Mouse (Mus musculus): ENCODE measurements around the gene Sptbn1.

Sptbn1 gene

DNA sequence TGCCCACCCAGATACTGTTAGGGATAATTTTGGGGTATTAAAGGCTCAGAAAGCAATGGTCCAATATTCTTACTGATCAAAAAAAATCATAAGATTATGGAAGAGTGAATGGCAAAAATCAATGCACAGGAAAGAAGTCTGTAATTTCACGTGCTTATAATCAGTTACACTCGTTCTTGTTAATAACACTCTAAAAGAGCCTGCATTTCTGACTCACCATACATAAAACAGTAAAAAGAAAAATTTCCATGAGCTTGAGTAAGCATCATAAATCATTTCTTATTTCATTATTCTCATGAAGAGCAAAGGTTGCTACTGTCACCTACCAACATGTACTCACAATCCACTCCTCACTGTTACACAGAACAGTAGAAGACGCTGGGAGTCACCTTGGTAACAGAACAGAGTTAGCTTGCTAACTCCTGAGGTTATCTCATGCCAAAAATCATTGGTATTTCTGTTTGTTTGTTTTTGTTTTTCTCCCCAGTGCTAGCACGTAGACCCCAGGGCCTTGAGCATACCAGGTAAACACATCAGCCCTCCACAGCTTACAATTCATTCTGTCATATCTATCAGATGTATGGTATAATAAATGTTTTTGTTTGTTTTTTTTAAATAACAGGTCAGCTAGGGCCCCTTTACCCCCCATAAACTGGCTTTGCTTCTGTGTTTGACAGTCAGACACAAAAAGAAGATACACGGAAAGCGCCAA is 57.7 kb downstream of the Sptbn1 start:
- no peak for DNase-seq

- DNase-seq: peak; percentile 85
Measured at GRCm38 (mm10) chr11:30209495-30209894, 58.5 kb downstream of the Sptbn1 start.

GRCm38 (mm10) chr11:30204398-30204797 is 63.6 kb downstream of the Sptbn1 start:
- DNase-seq: peak; percentile 72

- no peak for DNase-seq
Measured at GRCm38 (mm10) chr11:30200391-30200790, 67.6 kb downstream of the Sptbn1 start.

- peak; percentile 88 for DNase-seq
Measured at GRCm38 (mm10) chr11:30198091-30198675, 69.8 kb downstream of the Sptbn1 start.

DNA sequence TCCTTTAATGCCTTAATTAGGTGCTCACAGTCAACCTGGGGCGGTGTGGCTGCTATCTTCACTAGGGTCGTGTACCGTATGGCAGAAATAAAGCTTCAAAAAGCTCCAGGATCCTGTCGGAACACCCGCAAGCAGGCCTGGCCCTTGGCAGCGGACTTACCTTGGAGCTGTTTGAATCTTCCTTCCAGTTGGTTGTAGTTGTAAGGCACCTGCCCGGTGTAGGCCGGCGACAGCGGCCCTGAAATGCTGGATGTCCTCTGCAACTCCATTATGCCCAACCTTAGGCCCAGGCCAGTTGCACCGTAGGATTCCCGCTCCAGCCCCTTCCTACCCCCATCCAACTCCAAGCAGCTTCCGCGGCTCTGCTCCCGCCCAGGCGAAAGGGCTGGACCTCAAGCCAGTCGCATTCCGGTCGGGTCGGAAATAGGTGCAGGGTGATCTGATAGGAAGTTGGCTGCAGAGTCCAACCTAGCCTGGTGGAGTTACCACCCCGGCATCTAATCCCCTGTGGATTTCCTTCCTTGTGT is 70.3 kb downstream of the Sptbn1 start:
- no peak for DNase-seq

GRCm38 (mm10) chr11:30196368-30197070 is 71.5 kb downstream of the Sptbn1 start:
- DNase-seq: no peak

DNA sequence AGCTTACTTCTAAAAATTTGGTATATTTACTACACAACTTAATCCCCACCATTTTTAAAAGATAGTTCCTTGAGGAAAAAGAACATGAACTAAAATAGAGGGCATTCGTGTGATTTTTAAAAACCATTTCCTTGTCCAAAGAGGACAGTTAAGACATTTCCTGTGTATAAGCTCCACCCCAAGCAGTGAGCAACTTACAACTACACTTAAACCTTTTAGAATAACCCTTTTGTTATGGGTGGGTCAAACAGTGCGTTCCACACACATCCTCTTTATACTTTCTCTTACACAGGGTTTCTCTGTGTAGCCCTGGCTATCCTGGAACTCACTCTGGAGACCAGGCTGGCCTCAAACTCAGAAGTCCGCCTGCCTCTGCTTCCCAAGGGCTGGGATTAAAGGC is 72.2 kb downstream of the Sptbn1 start:
- DNase-seq: no peak

DNA sequence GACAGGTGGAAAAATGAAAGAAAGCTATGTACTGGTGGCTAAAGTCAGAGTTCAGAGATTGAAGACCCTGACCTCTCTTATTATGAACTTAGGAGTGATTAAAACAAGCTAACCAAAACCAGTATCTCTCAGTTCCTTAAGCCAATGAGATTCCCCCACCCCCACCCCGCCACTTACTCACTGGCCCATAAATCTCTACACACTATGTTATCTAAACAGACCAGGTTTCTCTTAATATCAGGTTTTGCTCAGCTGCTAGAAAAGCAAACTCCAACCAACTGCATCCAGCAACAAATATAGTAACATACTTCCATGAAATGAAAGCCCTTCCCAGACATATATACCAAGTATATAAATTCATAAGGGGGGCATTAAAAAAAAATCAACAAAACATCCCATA is 73.2 kb downstream of the Sptbn1 start:
- no peak for DNase-seq

DNA sequence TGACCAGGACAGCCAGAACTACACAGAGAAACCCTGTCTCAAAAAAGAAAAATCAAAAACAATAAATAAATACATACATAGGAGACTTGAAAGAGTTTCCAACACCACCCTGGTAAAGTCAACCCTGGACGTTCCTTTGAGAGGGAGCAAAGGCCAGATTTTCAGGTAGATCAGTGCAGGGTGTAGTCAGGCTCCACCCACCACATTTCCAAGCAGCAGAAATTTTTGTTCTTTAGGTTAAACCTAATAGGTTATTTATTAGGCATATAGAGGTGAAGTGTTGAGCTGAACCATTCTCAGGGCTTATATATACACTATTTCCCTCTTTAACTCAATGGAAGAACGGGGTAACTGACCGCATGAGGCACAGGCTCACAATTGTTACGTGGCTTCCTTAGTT is 77.0 kb downstream of the Sptbn1 start:
- no peak for DNase-seq

DNA sequence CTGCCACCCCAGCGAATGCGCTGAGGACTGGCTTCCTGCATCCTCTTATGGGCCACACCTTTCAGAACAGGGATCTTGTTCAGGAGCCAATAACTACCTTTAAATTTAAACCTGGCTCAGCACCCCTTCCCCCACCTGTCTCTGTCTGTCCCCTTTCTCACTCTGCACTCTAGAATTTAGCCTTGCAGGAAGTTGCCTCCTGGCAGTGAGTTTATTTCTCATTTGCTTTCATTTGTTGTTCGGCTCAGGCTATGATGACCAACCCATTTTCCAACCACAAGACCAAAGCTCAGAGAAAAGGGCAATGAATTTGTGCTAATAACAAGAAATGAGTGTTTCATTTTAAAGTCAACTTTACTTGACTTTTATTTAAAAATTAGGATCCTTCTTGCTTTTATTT is 77.9 kb downstream of the Sptbn1 start:
- DNase-seq: no peak

DNA sequence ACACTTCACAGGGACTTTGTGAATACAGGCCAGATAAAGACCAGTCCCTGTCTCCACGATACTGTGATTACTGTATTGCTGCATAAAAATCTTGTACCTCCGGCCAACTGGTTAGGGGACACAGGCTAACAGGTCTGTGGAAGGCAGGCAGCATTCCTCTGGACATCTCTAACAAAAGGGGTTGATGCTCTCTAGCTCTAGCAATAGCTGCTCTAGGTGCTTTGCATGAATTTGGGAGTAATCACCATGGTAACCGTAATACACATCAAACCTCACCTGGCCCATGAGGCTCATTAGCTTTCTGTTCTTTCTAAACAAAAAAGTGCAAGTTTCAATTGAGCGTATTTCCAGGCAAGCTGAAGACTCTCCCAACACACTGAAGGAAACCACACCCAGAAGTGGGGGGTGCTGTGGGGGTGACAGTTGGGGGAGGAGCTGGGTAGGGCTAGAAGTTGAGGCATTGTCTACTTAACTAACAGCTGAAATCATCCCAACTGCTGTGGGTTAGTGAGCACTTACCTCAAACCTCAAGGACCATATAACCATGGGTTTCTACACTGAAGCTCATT is 81.0 kb downstream of the Sptbn1 start:
- DNase-seq: no peak

DNA sequence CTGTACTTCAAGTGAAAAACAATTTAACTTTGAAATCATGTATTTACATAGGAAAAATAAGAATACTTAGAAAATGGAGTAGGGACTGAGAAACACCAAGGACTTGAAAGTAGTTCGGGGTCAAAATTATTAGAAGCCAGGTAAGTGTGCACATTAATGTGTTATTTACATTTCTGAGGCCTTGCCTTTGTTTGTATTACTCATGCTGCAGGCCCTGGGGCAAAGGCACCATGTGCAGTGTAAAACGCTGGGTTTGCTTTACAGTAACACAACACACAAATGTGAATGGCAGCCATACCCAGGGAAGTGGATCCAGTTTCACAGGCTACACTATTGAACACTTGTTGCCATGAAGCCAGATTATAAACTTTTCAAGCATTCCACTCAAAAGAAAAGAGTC is 83.4 kb downstream of the Sptbn1 start:
- DNase-seq: no peak

GRCm38 (mm10) chr11:30182716-30183411 is 85.1 kb downstream of the Sptbn1 start:
- no peak for DNase-seq

- no peak for DNase-seq
Measured at GRCm38 (mm10) chr11:30178193-30178592, 89.8 kb downstream of the Sptbn1 start.

GRCm38 (mm10) chr11:30177145-30177840 is 90.7 kb downstream of the Sptbn1 start:
- peak; percentile 64 for DNase-seq

DNA sequence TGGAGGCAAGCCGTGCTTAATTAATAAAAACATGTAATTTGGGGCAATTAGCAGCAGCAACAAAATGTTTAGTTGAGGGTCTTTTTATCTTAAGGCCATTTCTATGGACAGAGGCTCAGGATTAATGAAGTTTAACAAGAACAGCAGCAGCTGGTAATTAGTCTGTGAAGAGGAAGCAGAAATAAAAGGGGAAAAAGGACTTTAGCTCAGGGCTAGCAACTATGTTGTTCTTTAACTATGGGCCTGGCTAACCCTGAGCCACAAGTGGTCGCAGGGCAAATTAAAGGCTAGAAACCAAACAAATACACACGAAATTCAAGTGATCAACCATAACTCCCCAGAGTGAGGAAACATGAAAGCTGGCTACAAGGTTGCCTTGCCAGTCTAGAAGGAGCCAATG is 91.9 kb downstream of the Sptbn1 start:
- DNase-seq: no peak

GRCm38 (mm10) chr11:30175623-30176022 is 92.4 kb downstream of the Sptbn1 start:
- DNase-seq: no peak

DNA sequence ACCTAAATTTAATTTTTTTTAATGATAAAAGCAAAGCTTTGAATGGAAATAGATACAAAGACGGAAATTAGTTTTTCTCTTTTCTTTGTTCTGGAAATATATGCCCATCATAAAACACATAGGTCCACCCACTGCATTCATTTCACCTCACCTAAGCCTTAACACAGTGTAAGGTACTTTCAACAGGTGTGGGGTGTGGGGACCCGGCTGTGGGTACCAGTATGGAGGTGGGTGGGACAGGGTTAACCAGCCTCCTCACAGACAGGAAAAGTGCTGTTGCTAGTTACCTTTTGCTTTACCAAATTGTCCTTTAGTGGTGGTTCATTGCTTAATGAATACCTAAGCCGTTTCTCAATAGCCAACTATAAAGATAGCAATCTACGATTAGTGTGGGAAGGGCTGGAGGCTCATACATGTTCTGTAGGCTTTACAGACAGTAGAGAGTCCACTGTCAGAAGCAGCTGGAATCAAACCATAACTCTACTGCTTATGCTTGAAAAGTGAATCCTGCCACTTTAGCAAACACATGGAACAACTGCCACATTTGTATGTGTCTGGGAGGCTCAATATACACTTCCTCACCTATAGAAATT is 96.3 kb downstream of the Sptbn1 start:
- DNase-seq: no peak

DNA sequence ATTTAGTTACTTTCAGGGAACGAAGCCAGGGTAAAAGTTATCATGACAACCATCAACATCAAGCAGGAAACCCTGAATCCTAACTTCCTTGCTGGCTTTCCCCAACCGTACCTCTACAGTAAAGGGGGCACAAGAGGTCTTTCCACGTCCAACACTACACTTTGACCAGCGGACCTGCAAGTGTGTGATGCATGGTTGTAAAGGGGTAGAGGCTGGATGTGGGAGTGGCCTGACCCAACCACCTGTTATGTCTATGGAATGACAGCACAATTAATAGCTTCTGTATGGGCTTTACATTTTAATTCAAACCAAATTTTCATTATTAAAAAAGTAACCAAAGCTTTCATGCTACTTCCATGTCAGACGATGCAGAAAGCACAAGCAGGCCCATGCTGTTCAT is 96.8 kb downstream of the Sptbn1 start:
- no peak for DNase-seq

DNA sequence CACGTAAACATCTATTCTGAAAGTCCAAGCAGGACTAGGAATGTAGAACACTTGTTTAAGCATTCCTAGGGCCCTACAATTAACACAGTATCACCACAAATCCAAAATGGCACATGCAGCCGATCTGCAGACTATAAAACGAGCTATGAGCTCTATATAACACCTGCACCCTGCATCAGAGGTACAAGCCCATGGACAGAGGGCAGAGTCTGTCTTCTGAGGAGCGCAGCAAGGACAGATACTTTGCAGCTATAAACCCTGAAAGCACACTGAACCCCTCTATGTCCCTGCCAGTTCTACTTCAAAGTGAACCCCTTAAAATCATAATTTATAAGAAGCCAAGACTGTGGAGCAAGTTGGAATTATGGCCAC is 101.4 kb downstream of the Sptbn1 start:
- DNase-seq: no peak
